Mouse (Mus musculus) kidney, postnatal 0 days (tissue): ENCODE measurements around the gene Trir. TPM values are rescaled to one million over a fixed set of nuclear protein-coding genes. Genes with fewer than 3 reads are reported as not detected.
A peak's percentile ranks its signal among the peaks of the same experiment; 100 is the strongest.

Experiments
- ATAC-seq: fragments of 200-750 bp; cut with Nextera tagmentation; replicated peaks from 2 replicates; pipeline ENCODE4 v1.8.0; 2017; ENCODE audit warnings: low read depth, moderate number of reproducible peaks, moderate TSS enrichment, moderate library complexity; ENCODE audit not compliant: low FRiP score
- DNase-seq: peaks from one replicate; pipeline ENCODE4 v3.0.0-alpha.2; 2016; ENCODE audit warnings: low spot score
- H3K27ac ChIP-seq: fragments of 300-500 bp; sonication (generic); 2 replicates; pipeline ENCODE4 v1.5.1; 2014; ENCODE audit warnings: mild to moderate bottlenecking
- H3K27me3 ChIP-seq: fragments of 300-500 bp; sonication (generic); 2 replicates; pipeline ENCODE4 v1.6.1; 2014; ENCODE audit warnings: low read length, mixed read lengths; ENCODE audit not compliant: insufficient read depth
- H3K36me3 ChIP-seq: fragments of 300-500 bp; sonication (generic); 2 replicates; pipeline ENCODE4 v1.6.1; 2014; ENCODE audit warnings: low read length, mixed read lengths; ENCODE audit not compliant: insufficient read depth
- H3K4me1 ChIP-seq: fragments of 300-500 bp; sonication (generic); replicated peaks from 2 replicates; pipeline ENCODE4 v1.6.1; 2014; ENCODE audit warnings: antibody characterized with exemption, low read length, mixed read lengths; ENCODE audit not compliant: insufficient read depth
- H3K4me2 ChIP-seq: fragments of 300-500 bp; sonication (generic); 2 replicates; pipeline ENCODE4 v1.6.1; 2014; ENCODE audit warnings: mild to moderate bottlenecking, low read length, moderate library complexity, mixed read lengths
- H3K4me3 ChIP-seq: fragments of 300-500 bp; sonication (generic); replicated peaks from 2 replicates; pipeline ENCODE4 v1.5.1; 2014; ENCODE audit warnings: low read depth, low read length
- H3K9ac ChIP-seq: fragments of 300-500 bp; sonication (generic); 2 replicates; pipeline ENCODE4 v1.6.1; 2014; ENCODE audit warnings: low read depth, low read length
- H3K9me3 ChIP-seq: fragments of 300-500 bp; sonication (generic); replicated peaks from 2 replicates; pipeline ENCODE4 v1.6.1; 2016; ENCODE audit warnings: low read length, inconsistent platforms, mixed read lengths
- CTCF ChIP-seq: IDR thresholded peaks from 2 replicates; pipeline ENCODE4 v1.5.1; 2016; ENCODE audit warnings: antibody characterized with exemption, low read depth, mild to moderate bottlenecking, moderate library complexity
- WGBS: fragments of 180-500 bp; shearing (Covaris S2); extraction: QIAGEN DNeasy Blood & Tissue Kit; methylation state at CpG from one replicate; pipeline ENCODE4 v1.1.7; 2014; 5-methylcytosine and 5-hydroxymethylcytosine counted together
- polyA plus RNA-seq: library from polyadenylated mRNA; unstranded; fragments of >200 nt; fragmentation: Nextera tagmentation; extraction: Ambion mirVana; gene quantifications from 2 replicates; pipeline ENCODE4 v1.2.1, GENCODE M21; 2015

The Trir gene
- polyA plus RNA-seq, 1 experiment from 2014 or later, result 131 TPM

DNA sequence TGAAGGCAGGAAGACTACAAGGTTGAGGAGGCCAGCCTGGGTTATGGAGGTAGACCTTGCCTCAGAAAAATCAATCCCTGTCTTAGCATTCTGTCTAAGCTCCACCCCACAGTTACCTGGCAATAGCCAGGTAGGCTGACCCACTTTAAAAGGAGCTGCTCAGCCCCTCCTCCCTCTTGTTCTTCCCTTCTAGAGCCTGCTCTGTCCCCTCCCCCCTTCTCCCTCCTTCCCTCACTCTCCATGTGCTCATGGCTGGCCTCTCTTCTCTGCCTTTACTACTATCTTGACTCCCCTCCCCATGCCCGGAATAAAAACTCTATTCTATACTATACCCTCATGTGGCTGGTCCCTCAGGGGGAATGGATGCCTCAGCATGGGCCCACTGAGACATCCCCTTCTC, 7.2 kb downstream of the Trir start:
- Histone ChIP-seq H3K4me3 (no peak overlapping the region), H3K9me3 (no peaks in the 10 kb centered on the region), H3K27ac (no peak overlapping the region; the same call in 1 of the 2 replicates), H3K9ac (no peak overlapping the region), H3K4me1 (peaks cover 12% of the 10 kb centered on the region), H3K36me3 (peaks cover 26% of the 10 kb centered on the region), H3K4me2 (no peak overlapping the region), H3K27me3 (no peaks in the 10 kb centered on the region)
- TF ChIP-seq CTCF, result no peak
- 68% methylated on average over 1 of the region's 1 CpGs for WGBS
- ATAC-seq, result no peak
- no peak for DNase-seq

DNA sequence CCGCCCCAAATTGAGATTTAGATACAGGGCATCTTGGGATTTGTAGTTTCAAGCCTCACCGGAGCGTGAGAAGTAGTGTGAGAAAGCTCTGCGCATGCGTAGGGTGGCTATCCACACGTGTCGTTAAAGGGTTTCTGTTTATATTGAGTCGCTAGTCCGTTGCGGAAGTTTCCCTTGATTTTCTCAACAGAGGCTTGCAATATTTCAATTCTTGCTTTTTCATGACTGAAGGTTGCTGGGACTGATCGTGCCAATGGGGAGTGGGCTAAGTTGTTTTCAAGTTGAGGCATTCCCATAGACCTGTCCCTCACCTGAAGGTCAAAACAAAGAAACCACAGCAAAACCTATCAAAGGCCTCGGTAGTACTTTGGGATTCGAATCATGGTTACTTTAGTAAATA, 8.1 kb downstream of the Trir start:
- Histone ChIP-seq H3K4me3 (peak overlapping the region; percentile 85), H3K27me3 (no peaks in the 10 kb centered on the region), H3K4me1 (peaks cover 13% of the 10 kb centered on the region), H3K9ac (peak overlapping the region; percentile 69; the same call in 1 of the 2 replicates), H3K4me2 (peak overlapping the region; percentile 91), H3K9me3 (no peaks in the 10 kb centered on the region), H3K27ac (no peak overlapping the region), H3K36me3 (peaks cover 24% of the 10 kb centered on the region)
- peak; percentile 95 for DNase-seq
- ATAC-seq, result no peak
- TF ChIP-seq CTCF, result no peak
- 4% methylated on average over 13 of the region's 13 CpGs for WGBS

DNA sequence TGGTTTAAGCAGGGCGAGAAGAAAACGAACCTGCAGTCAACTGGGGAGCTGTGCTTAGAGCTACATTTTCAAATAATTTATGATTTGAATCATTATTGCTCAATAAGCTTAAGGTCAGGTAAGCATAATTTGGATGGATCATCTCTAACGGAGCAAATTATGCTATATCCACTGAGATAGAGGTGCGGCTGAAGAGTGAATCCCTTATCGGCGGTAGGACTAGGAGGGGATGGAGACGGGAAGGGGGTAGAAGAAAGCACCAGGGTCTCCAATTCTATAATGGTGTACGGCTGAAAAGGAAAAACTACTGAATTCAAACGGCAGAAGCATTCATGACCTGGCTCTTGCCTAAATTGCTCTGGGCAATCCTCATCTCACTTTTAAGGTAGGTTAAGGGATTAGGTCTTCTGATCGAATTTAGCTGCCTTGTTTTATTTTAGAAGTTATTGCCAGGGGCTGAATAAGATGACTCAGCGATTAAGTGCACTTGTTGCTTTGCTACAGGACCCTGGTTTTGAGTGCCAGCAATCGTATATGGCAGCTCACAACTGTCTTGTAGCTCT, 8.6 kb downstream of the Trir start:
- WGBS, result 7% methylated on average over 12 of the region's 12 CpGs

GRCm38 (mm10) chr8:85035728-85036310, 9.2 kb downstream of the Trir start:
- Histone ChIP-seq H3K4me3 (peak overlapping the region; percentile 85), H3K4me1 (peaks cover 13% of the 10 kb centered on the region), H3K27ac (peak overlapping the region; percentile 92), H3K9ac (peak overlapping the region; percentile 69), H3K9me3 (no peaks in the 10 kb centered on the region), H3K36me3 (peaks cover 20% of the 10 kb centered on the region), H3K27me3 (no peaks in the 10 kb centered on the region), H3K4me2 (peak overlapping the region; percentile 91)
- DNase-seq (peak; percentile 47), ATAC-seq (0 out of 2 replicates have a peak, but pooled peaks have one; percentile 0)
- WGBS, result 2% methylated on average over 15 of the region's 15 CpGs
- TF ChIP-seq CTCF, result no peak

More for the DNA sequence above, 8.6 kb downstream of the Trir start:
- Histone ChIP-seq H3K9ac (peak overlapping the region; percentile 69), H3K27me3 (no peaks in the 10 kb centered on the region), H3K36me3 (peaks cover 19% of the 10 kb centered on the region), H3K4me2 (peak overlapping the region; percentile 91), H3K4me3 (peak overlapping the region; percentile 85), H3K27ac (peak overlapping the region; percentile 92), H3K4me1 (peaks cover 13% of the 10 kb centered on the region), H3K9me3 (no peaks in the 10 kb centered on the region)
- ATAC-seq (no peak), DNase-seq (peak; percentile 18)
- TF ChIP-seq CTCF, result no peak

GRCm38 (mm10) chr8:85036381-85036717, 9.7 kb downstream of the Trir start:
- Histone ChIP-seq H3K4me1 (peaks cover 13% of the 10 kb centered on the region), H3K4me3 (peak overlapping the region; percentile 85), H3K36me3 (peaks cover 18% of the 10 kb centered on the region), H3K9ac (peak overlapping the region; percentile 69), H3K9me3 (no peaks in the 10 kb centered on the region), H3K4me2 (peak overlapping the region; percentile 91), H3K27me3 (no peaks in the 10 kb centered on the region), H3K27ac (peak overlapping the region; percentile 92)
- whole genome bisulfite sequencing, result under 1% methylated on average over 9 of the region's 9 CpGs
- DNase-seq (no peak), ATAC-seq (peak; percentile 11)
- TF ChIP-seq CTCF, result no peak

GRCm38 (mm10) chr8:85036718-85037365, 10.2 kb downstream of the Trir start, which contains the start of gene Tnpo2:
Tnpo2 (plus strand) TSS chr8:85036915.
- peak within 1 kb of the TSS; percentile 99 for H3K4me2 ChIP-seq
- H3K9ac ChIP-seq, result peak within 1 kb of the TSS; percentile 89
- H3K4me3 ChIP-seq, result peak within 1 kb of the TSS; percentile 85
- H3K36me3 ChIP-seq, result peaks cover 13% of the 10 kb centered on the region
- WGBS, result under 1% methylated on average over 59 of the region's 59 CpGs
- ATAC-seq, result peak; percentile 89
- no peaks in the 10 kb centered on the region for H3K27me3 ChIP-seq
- H3K27ac ChIP-seq, result peak within 1 kb of the TSS; percentile 99
- peak; percentile 99 for DNase-seq
- H3K9me3 ChIP-seq, result no peaks in the 10 kb centered on the region
- peaks cover 13% of the 10 kb centered on the region for H3K4me1 ChIP-seq
- TF ChIP-seq CTCF, result no peak
